Mouse (Mus musculus) midbrain, embryonic 14.5 days (tissue): ENCODE measurements around the gene Scgb1c1. TPM values are rescaled to one million over a fixed set of nuclear protein-coding genes. Genes with fewer than 3 reads are reported as not detected.

Source experiments
- ATAC-seq: fragments of 200-750 bp; cut with Nextera tagmentation; 2 replicates; pipeline ENCODE4 v1.8.0; 2017; ENCODE audit warnings: moderate number of reproducible peaks, moderate library complexity; ENCODE audit not compliant: low FRiP score, low TSS enrichment
- DNase-seq: peaks from one replicate; pipeline ENCODE4 v3.0.0-alpha.2; 2015
- H3K27ac ChIP-seq: fragments of 300-500 bp; sonication (generic); replicated peaks from 2 replicates; pipeline ENCODE4 v1.5.1; 2014; ENCODE audit warnings: mild to moderate bottlenecking, low read depth, low read length, moderate library complexity
- H3K27me3 ChIP-seq: fragments of 300-500 bp; sonication (generic); 2 replicates; pipeline ENCODE4 v1.6.1; 2014; ENCODE audit warnings: low read length, control low read depth, mixed read lengths; ENCODE audit not compliant: control insufficient read depth, insufficient read depth
- H3K36me3 ChIP-seq: fragments of 300-500 bp; sonication (generic); 2 replicates; pipeline ENCODE4 v1.6.1; 2014; ENCODE audit warnings: low read length, control low read depth; ENCODE audit not compliant: control insufficient read depth, insufficient read depth
- H3K4me1 ChIP-seq: fragments of 300-500 bp; sonication (generic); 2 replicates; pipeline ENCODE4 v1.6.1; 2014; ENCODE audit warnings: mild to moderate bottlenecking, antibody characterized with exemption, low read length, control low read depth; ENCODE audit not compliant: control insufficient read depth, insufficient read depth
- H3K4me2 ChIP-seq: fragments of 300-500 bp; sonication (generic); 2 replicates; pipeline ENCODE4 v1.6.1; 2014; ENCODE audit warnings: mild to moderate bottlenecking, low read length, moderate library complexity
- H3K4me3 ChIP-seq: fragments of 300-500 bp; sonication (generic); replicated peaks from 2 replicates; pipeline ENCODE4 v1.5.1; 2014; ENCODE audit warnings: low read depth, low read length
- H3K9ac ChIP-seq: fragments of 300-500 bp; sonication (generic); replicated peaks from 2 replicates; pipeline ENCODE4 v1.6.1; 2014; ENCODE audit warnings: mild to moderate bottlenecking, low read length, moderate library complexity
- H3K9me3 ChIP-seq: fragments of 300-500 bp; sonication (generic); 2 replicates; pipeline ENCODE4 v1.6.1; 2016; ENCODE audit warnings: low read length, control low read depth, mixed read lengths; ENCODE audit not compliant: control insufficient read depth
- WGBS: fragments of 180-500 bp; shearing (Covaris S2); extraction: QIAGEN DNeasy Blood & Tissue Kit; methylation state at CpG from one replicate; pipeline ENCODE4 v1.1.7; 2014; 5-methylcytosine and 5-hydroxymethylcytosine counted together
- polyA plus RNA-seq: library from polyadenylated mRNA; unstranded; fragments of >200 nt; fragmentation: Nextera tagmentation; extraction: Ambion mirVana; gene quantifications from 2 replicates; pipeline ENCODE4 v1.2.1, GENCODE M21; 2014

Gene Scgb1c1
- polyA plus RNA-seq, result not detected in 2 replicates

- peak; percentile 91 for DNase-seq
- H3K9ac ChIP-seq, result no peak within 1 kb of the TSS
- peak; percentile 49; the same call in 1 of the 2 replicates for ATAC-seq
- no peaks in the 10 kb centered on the region for H3K36me3 ChIP-seq
- no peaks in the 10 kb centered on the region; the same call in 1 of the 2 replicates for H3K27me3 ChIP-seq
- WGBS, result 31% methylated on average over 14 of the region's 14 CpGs
- H3K9me3 ChIP-seq, result no peaks in the 10 kb centered on the region
- H3K4me1 ChIP-seq, result no peaks in the 10 kb centered on the region
- H3K4me2 ChIP-seq, result no peak within 1 kb of the TSS
- H3K27ac ChIP-seq, result no peak within 1 kb of the TSS
- no peak within 1 kb of the TSS for H3K4me3 ChIP-seq
These were observed at the start of gene Scgb1c1 for GRCm38 (mm10) chr7:140844905-140845665. Scgb1c1 (plus strand) TSS chr7:140845547.

- no peaks in the 10 kb centered on the region for H3K9me3 ChIP-seq
- H3K4me1 ChIP-seq, result no peaks in the 10 kb centered on the region
- no peaks in the 10 kb centered on the region for H3K27me3 ChIP-seq
- ATAC-seq (no peak), DNase-seq (no peak)
- no peak overlapping the region for H3K9ac ChIP-seq
- H3K27ac ChIP-seq, result no peak overlapping the region
- 86% methylated on average over 3 of the region's 3 CpGs for WGBS
- H3K4me2 ChIP-seq, result no peak overlapping the region
- H3K4me3 ChIP-seq, result no peak overlapping the region
- H3K36me3 ChIP-seq, result no peaks in the 10 kb centered on the region
These were observed 47.7 kb upstream of the Scgb1c1 start for GRCm38 (mm10) chr7:140797619-140798018.

- Histone ChIP-seq H3K9me3 (no peaks in the 10 kb centered on the region), H3K27me3 (no peaks in the 10 kb centered on the region), H3K36me3 (no peaks in the 10 kb centered on the region), H3K4me1 (no peaks in the 10 kb centered on the region), H3K27ac (no peak overlapping the region), H3K4me2 (no peak overlapping the region), H3K9ac (no peak overlapping the region), H3K4me3 (no peak overlapping the region)
- WGBS, result 63% methylated on average over 2 of the region's 2 CpGs
- DNase-seq (no peak), ATAC-seq (no peak)
These were observed 47.1 kb upstream of the Scgb1c1 start for GRCm38 (mm10) chr7:140798212-140798611.

GRCm38 (mm10) chr7:140802629-140803028 is 42.7 kb upstream of the Scgb1c1 start:
- Histone ChIP-seq H3K36me3 (0 out of 2 replicates have a peak, but pooled peaks cover 5% of the 10 kb centered on the region), H3K9me3 (no peaks in the 10 kb centered on the region), H3K27ac (no peak overlapping the region), H3K9ac (no peak overlapping the region), H3K4me1 (no peaks in the 10 kb centered on the region), H3K4me2 (no peak overlapping the region), H3K4me3 (no peak overlapping the region), H3K27me3 (no peaks in the 10 kb centered on the region)
- WGBS, result 80% methylated on average over 6 of the region's 6 CpGs
- no peak for DNase-seq
- ATAC-seq, result no peak

- WGBS, result 21% methylated on average over 1 of the region's 1 CpGs
These were observed 39.6 kb upstream of the Scgb1c1 start for GRCm38 (mm10) chr7:140805704-140806103.

DNA sequence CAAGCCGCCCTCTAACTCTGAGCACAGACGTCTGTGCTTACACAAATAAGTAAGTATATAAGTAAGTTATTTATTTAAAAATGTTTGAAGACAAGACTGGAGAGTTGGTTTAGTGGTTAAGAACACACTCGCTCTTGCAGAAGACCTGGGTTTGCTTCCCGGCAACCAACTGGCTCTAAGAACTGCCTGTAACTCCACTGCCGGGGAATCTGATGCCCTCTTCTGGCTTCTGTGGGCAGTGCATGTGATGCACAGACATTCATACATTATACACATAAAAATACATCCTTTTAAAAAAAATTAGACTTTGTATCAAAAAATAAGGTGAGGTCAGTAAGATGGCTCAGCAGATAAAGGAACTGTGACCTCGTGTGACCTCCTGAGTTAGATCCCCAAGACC is 34.9 kb upstream of the Scgb1c1 start:
- 95% methylated on average over 6 of the region's 6 CpGs for WGBS
- Histone ChIP-seq H3K4me3 (no peak overlapping the region), H3K9ac (no peak overlapping the region), H3K27ac (no peak overlapping the region), H3K27me3 (no peaks in the 10 kb centered on the region), H3K4me1 (no peaks in the 10 kb centered on the region), H3K4me2 (no peak overlapping the region), H3K36me3 (peaks cover 39% of the 10 kb centered on the region), H3K9me3 (no peaks in the 10 kb centered on the region)
- no peak for ATAC-seq
- no peak for DNase-seq

More at GRCm38 (mm10) chr7:140805704-140806103, 39.6 kb upstream of the Scgb1c1 start:
- H3K4me1 ChIP-seq, result no peaks in the 10 kb centered on the region
- H3K9me3 ChIP-seq, result no peaks in the 10 kb centered on the region
- peak; percentile 36 for DNase-seq
- no peak overlapping the region for H3K4me2 ChIP-seq
- ATAC-seq, result no peak
- peaks cover 17% of the 10 kb centered on the region for H3K36me3 ChIP-seq
- H3K27me3 ChIP-seq, result no peaks in the 10 kb centered on the region
- H3K9ac ChIP-seq, result no peak overlapping the region
- no peak overlapping the region for H3K27ac ChIP-seq
- H3K4me3 ChIP-seq, result no peak overlapping the region

DNA sequence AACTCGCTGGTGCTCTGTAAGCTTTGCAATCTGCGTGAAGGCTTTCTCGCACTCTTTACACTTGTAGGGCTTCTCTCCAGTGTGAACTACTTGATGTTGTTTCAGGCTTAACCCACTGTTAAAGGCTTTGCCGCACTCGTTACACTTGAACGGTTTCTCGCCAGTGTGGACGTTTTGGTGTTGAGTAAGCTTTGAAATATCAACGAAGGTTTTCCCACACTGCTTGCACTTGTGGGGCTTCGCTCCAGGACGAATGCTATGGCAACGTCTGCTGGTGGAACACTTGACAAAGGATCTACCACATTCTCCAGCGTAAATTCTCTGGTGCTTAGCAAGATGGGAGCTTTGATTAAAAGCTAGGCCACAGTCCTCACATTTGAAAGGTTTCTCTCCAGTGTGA is 33.6 kb upstream of the Scgb1c1 start:
- Histone ChIP-seq H3K4me1 (no peaks in the 10 kb centered on the region), H3K4me2 (no peak overlapping the region), H3K4me3 (no peak overlapping the region), H3K36me3 (peaks cover 41% of the 10 kb centered on the region), H3K9me3 (no peaks in the 10 kb centered on the region), H3K27ac (no peak overlapping the region), H3K9ac (no peak overlapping the region), H3K27me3 (no peaks in the 10 kb centered on the region)
- WGBS, result 71% methylated on average over 13 of the region's 13 CpGs
- peak; percentile 13 for DNase-seq
- no peak for ATAC-seq

GRCm38 (mm10) chr7:140812850-140813249 is 32.5 kb upstream of the Scgb1c1 start:
- Histone ChIP-seq H3K4me1 (no peaks in the 10 kb centered on the region), H3K9ac (no peak overlapping the region), H3K36me3 (peaks cover 44% of the 10 kb centered on the region), H3K4me3 (no peak overlapping the region), H3K9me3 (no peaks in the 10 kb centered on the region), H3K27me3 (no peaks in the 10 kb centered on the region), H3K27ac (no peak overlapping the region), H3K4me2 (no peak overlapping the region)
- 91% methylated on average over 12 of the region's 12 CpGs for WGBS
- ATAC-seq (no peak), DNase-seq (no peak)

DNA sequence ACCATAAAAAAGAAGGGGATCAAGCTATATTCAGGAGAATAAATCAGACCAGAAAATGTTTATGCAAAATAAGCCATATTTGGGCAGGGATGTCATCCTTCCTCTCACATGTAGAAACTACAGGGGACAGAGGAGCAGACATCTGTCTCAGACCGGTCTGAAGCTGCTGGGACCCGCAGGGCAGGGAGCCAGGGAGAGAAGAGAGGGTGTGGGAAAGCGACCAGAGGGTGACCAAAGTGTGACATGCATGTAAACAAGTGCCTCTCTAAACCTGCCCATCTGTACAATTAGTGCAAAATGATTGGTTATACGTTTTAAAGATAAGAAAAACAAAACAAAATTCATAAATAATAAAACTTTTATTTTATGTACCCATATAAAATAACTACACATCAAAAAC is 25.2 kb upstream of the Scgb1c1 start:
- H3K4me3 ChIP-seq, result no peak overlapping the region
- ATAC-seq (no peak), DNase-seq (peak; percentile 26)
- no peak overlapping the region for H3K27ac ChIP-seq
- peaks cover 18% of the 10 kb centered on the region; the same call in 1 of the 2 replicates for H3K36me3 ChIP-seq
- no peaks in the 10 kb centered on the region for H3K27me3 ChIP-seq
- H3K4me1 ChIP-seq, result peaks cover 9% of the 10 kb centered on the region; the same call in 1 of the 2 replicates
- no peak overlapping the region for H3K9ac ChIP-seq
- no peaks in the 10 kb centered on the region for H3K9me3 ChIP-seq
- H3K4me2 ChIP-seq, result peak overlapping the region; percentile 39
- WGBS, result 69% methylated on average over 4 of the region's 4 CpGs
